Comparison of ENCODE assay signal across 14 mouse cellular contexts in the genomic region with DNA sequence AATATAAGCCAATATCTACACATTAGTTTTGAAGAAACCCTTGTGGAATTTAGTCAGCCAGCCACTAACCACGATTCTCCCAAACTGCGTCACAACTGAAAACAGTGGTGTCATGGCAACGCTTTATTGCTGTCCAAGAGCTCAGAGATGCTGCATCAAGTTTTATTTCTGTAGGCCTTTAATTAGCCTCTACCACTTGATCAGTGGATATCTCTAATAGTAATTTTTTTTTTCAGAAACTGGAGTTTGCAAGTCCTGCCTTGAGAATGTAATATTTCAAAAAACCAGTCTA.
A peak's percentile ranks its signal among the peaks of the same experiment; 100 is the strongest.
DNase-seq lines count a peak whose midpoint lies in the region; ATAC-seq lines count a peak whose summit lies in the region.
"Had no signal": no experiment of that assay in that cellular context is flagged by ENCODE, and none has a peak within 500 bp of the region (broad histone marks: within the 10 kb centered on the region; RNA-seq: fewer than 3 reads in every experiment).

No protein-coding gene starts in this region.

- H3K4me1 ChIP-seq in intestine, embryonic 14.5 days (replicated peaks; ENCODE audit: control insufficient read depth, insufficient read depth, low read length) = no peaks in the 10 kb centered on the region
- no peaks in the 10 kb centered on the region for H3K4me1 ChIP-seq in intestine, embryonic 15.5 days (replicated peaks)
- peaks cover 8% of the 10 kb centered on the region; the same call in 1 of the 2 replicates for H3K4me1 ChIP-seq in hindbrain, embryonic 12.5 days
- H3K4me1 ChIP-seq: heart, embryonic 12.5 days had no signal

- peak; percentile 12 for DNase-seq in intestine, embryonic 14.5 days (ENCODE audit: low spot score)
- peak; percentile 30 for DNase-seq in 3T3-L1 (ENCODE audit: low read depth, low spot score)
- DNase-seq in embryo, embryonic 10.5 days (ENCODE audit: low spot score) = peak; percentile 60
- no peak for DNase-seq in adrenal gland, postnatal 4 days (ENCODE audit: low spot score in 2 of 2)
- no peak for DNase-seq in lung, postnatal 36 days
- DNase-seq: adrenal gland, postnatal 14 days; gastrocnemius, postnatal 25 days; heart, postnatal 4 days; kidney, adult 2 months; liver had no signal

- H3K4me2 ChIP-seq in intestine, embryonic 14.5 days (ENCODE audit: low read length) = no peak overlapping the region
- H3K4me2 ChIP-seq in intestine, embryonic 15.5 days (replicated peaks) = no peak overlapping the region
- H3K4me2 ChIP-seq in hindbrain, embryonic 12.5 days (replicated peaks) = no peak overlapping the region
- H3K4me2 ChIP-seq: heart, embryonic 12.5 days; lung, embryonic 14.5 days had no signal

- 65% methylated on average over 3 of the region's 3 CpGs for WGBS in intestine, embryonic 14.5 days
- 64% methylated on average over 3 of the region's 3 CpGs for WGBS in intestine, embryonic 15.5 days
- 48% methylated on average over 3 of the region's 3 CpGs for WGBS in hindbrain, embryonic 12.5 days

- H3K9ac ChIP-seq in intestine, embryonic 14.5 days (ENCODE audit: low read length) = no peak overlapping the region
- H3K9ac ChIP-seq in intestine, embryonic 15.5 days = no peak overlapping the region
- no peak overlapping the region for H3K9ac ChIP-seq in hindbrain, embryonic 12.5 days
- H3K9ac ChIP-seq: heart, embryonic 12.5 days; lung, embryonic 14.5 days had no signal

- H3K4me3 ChIP-seq in intestine, embryonic 14.5 days (ENCODE audit: low read depth, low read length) = no peak overlapping the region
- no peak overlapping the region for H3K4me3 ChIP-seq in intestine, embryonic 15.5 days (replicated peaks)
- no peak overlapping the region for H3K4me3 ChIP-seq in hindbrain, embryonic 12.5 days
- H3K4me3 ChIP-seq: heart, embryonic 12.5 days had no signal

- H3K27ac ChIP-seq in intestine, embryonic 14.5 days (ENCODE audit: low read depth) = no peak overlapping the region
- no peak overlapping the region for H3K27ac ChIP-seq in intestine, embryonic 15.5 days
- H3K27ac ChIP-seq in hindbrain, embryonic 12.5 days = peak overlapping the region; percentile 45; the same call in 1 of the 2 replicates

- no peaks in the 10 kb centered on the region for H3K36me3 ChIP-seq in intestine, embryonic 14.5 days (ENCODE audit: control insufficient read depth, insufficient read depth, low read length)
- no peaks in the 10 kb centered on the region for H3K36me3 ChIP-seq in intestine, embryonic 15.5 days
- H3K36me3 ChIP-seq in hindbrain, embryonic 12.5 days = no peaks in the 10 kb centered on the region
- H3K36me3 ChIP-seq: heart, embryonic 12.5 days had no signal

- H3K9me3 ChIP-seq in intestine, embryonic 14.5 days (ENCODE audit: control insufficient read depth, low read length) = no peaks in the 10 kb centered on the region
- 0 out of 2 replicates have a peak, but pooled peaks cover 4% of the 10 kb centered on the region for H3K9me3 ChIP-seq in intestine, embryonic 15.5 days
- H3K9me3 ChIP-seq in hindbrain, embryonic 12.5 days (replicated peaks) = no peaks in the 10 kb centered on the region
- H3K9me3 ChIP-seq: heart, embryonic 12.5 days had no signal

- H3K27me3 ChIP-seq in intestine, embryonic 14.5 days (replicated peaks; ENCODE audit: control insufficient read depth, insufficient read depth, low read length) = no peaks in the 10 kb centered on the region
- no peaks in the 10 kb centered on the region for H3K27me3 ChIP-seq in intestine, embryonic 15.5 days (replicated peaks)
- 0 out of 2 replicates have a peak, but pooled peaks cover 4% of the 10 kb centered on the region for H3K27me3 ChIP-seq in hindbrain, embryonic 12.5 days
- H3K27me3 ChIP-seq: heart, embryonic 12.5 days had no signal

- no peak for ATAC-seq in intestine, embryonic 14.5 days (replicated peaks; ENCODE audit: low FRiP score, low TSS enrichment, low read depth)
- ATAC-seq in intestine, embryonic 15.5 days = no peak
- ATAC-seq in hindbrain, embryonic 12.5 days (ENCODE audit: low FRiP score) = peak; percentile 60; the same call in 1 of the 2 replicates

Comparison
In these comparisons a context has a peak if more than half of its experiments do, and no peak if none do; other contexts are left out.
1. DNase-seq: peak in intestine, embryonic 14.5 days (single experiment), 3T3-L1 (single experiment) and embryo, embryonic 10.5 days (single experiment); none in adrenal gland, postnatal 4 days (0 of 2) and lung, postnatal 36 days (single experiment).